Mouse (Mus musculus): ENCODE data around the gene Klhl21. TPM values are rescaled to one million over a fixed set of nuclear protein-coding genes. Genes with fewer than 3 reads are reported as not detected.

Gene Klhl21
- polyA plus RNA-seq, 1 experiment from 2014 or later: 10.9 TPM

DNA sequence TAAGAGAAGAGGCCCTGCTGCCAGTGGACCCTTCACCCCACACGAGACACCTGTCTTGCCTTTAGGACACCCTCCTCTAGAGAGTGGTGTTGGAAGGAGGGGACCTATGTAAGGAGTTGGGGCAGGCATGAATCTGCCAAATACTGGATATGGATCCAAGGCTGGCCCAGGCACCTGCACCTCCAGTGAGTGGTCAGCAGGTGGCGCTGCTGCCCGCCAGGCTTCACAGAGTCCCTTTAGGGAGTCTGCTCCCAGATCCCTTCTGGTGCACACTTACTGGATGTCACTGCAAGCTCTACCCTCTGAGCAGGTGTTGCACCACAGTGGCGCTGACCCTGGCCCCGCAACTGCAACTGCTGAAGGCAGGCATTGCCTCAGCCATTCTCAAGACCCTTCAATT is 27.2 kb upstream of the Klhl21 start:
- ATAC-seq (ENCODE audit: low read depth): peak; percentile 61
- no peaks in the 10 kb centered on the region for H3K27me3 ChIP-seq (ENCODE audit: control insufficient read depth, insufficient read depth, low read depth, low read length)
- 7% methylated on average over 5 of the region's 5 CpGs for WGBS
- no peak overlapping the region for H3K27ac ChIP-seq (ENCODE audit: low read length)
- H3K9me3 ChIP-seq (ENCODE audit: control insufficient read depth, low read length): no peaks in the 10 kb centered on the region
- H3K4me1 ChIP-seq (replicated peaks; ENCODE audit: control insufficient read depth, insufficient read depth, low read length): no peaks in the 10 kb centered on the region; the same call in 1 of the 2 replicates
- no peak overlapping the region for H3K9ac ChIP-seq (ENCODE audit: low read length)
- no peak overlapping the region for H3K4me3 ChIP-seq (ENCODE audit: low read length)
- no peak overlapping the region for H3K4me2 ChIP-seq (ENCODE audit: low read depth, low read length)
- peaks cover 21% of the 10 kb centered on the region for H3K36me3 ChIP-seq (ENCODE audit: control insufficient read depth, insufficient read depth, low read length)

- no peak for ATAC-seq (ENCODE audit: low read depth)
- Histone ChIP-seq H3K4me3 (ENCODE audit: low read length) (no peak overlapping the region), H3K9me3 (ENCODE audit: control insufficient read depth, low read length) (no peaks in the 10 kb centered on the region), H3K4me2 (ENCODE audit: low read depth, low read length) (no peak overlapping the region), H3K4me1 (replicated peaks; ENCODE audit: control insufficient read depth, insufficient read depth, low read length) (peaks cover 9% of the 10 kb centered on the region), H3K27ac (ENCODE audit: low read length) (no peak overlapping the region), H3K36me3 (ENCODE audit: control insufficient read depth, insufficient read depth, low read length) (peaks cover 15% of the 10 kb centered on the region; the same call in 1 of the 2 replicates), H3K9ac (ENCODE audit: low read length) (no peak overlapping the region), H3K27me3 (ENCODE audit: control insufficient read depth, insufficient read depth, low read depth, low read length) (no peaks in the 10 kb centered on the region)
- WGBS: 63% methylated on average over 17 of the region's 17 CpGs
These were observed 25.6 kb upstream of the Klhl21 start for GRCm38 (mm10) chr4:151983043-151983442.

DNA sequence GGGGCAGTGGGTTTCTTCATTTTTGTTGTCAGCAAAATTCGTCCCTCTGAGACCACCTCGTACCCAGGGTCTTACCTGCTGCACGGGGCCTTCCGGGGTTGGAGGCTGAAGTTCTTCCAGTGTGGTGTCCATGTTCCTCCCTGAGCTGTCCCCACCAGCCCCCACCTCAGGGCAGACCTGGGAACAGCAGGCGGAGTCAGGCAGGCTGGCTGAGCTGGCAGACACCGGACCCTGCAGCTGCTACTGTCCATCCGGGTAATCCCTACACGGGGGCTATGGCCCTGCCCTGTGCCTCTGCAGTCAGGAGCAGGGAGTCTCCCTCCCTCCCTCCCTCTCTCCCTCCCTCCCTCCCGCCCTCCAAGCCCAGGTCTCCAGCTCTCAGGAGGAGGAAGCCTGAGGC is 25.0 kb upstream of the Klhl21 start:
- H3K9me3 ChIP-seq (ENCODE audit: control insufficient read depth, low read length): no peaks in the 10 kb centered on the region
- H3K27ac ChIP-seq (ENCODE audit: low read length): no peak overlapping the region
- no peak overlapping the region for H3K9ac ChIP-seq (ENCODE audit: low read length)
- H3K27me3 ChIP-seq (ENCODE audit: control insufficient read depth, insufficient read depth, low read depth, low read length): no peaks in the 10 kb centered on the region
- peaks cover 9% of the 10 kb centered on the region for H3K4me1 ChIP-seq (replicated peaks; ENCODE audit: control insufficient read depth, insufficient read depth, low read length)
- H3K4me2 ChIP-seq (ENCODE audit: low read depth, low read length): no peak overlapping the region
- WGBS: 41% methylated on average over 9 of the region's 9 CpGs
- no peak overlapping the region for H3K4me3 ChIP-seq (ENCODE audit: low read length)
- peaks cover 15% of the 10 kb centered on the region; the same call in 1 of the 2 replicates for H3K36me3 ChIP-seq (ENCODE audit: control insufficient read depth, insufficient read depth, low read length)
- no peak for ATAC-seq (ENCODE audit: low read depth)

DNA sequence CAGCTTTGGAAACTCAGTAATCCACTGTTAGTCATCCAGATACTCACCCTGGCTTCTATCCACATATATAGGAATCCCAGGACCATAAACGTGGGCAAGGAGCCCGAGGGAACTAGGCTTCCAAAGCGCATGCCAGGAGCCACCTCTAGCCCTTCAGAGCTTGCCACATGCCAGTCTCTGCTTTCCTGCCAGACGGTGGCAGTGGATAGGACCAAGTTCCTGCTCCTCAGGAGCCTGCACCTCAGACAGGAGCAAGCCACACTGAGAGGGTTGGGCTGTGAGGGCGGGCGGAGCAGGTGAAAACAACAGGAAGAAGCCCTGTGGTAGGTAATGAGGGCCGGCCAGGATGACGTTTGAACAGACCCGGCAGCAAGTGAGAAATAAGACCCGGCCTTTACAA is 22.7 kb upstream of the Klhl21 start:
- no peak overlapping the region for H3K4me3 ChIP-seq (ENCODE audit: low read length)
- 28% methylated on average over 10 of the region's 10 CpGs for WGBS
- no peak overlapping the region for H3K9ac ChIP-seq (ENCODE audit: low read length)
- H3K27ac ChIP-seq (ENCODE audit: low read length): no peak overlapping the region
- no peak overlapping the region for H3K4me2 ChIP-seq (ENCODE audit: low read depth, low read length)
- H3K27me3 ChIP-seq (ENCODE audit: control insufficient read depth, insufficient read depth, low read depth, low read length): no peaks in the 10 kb centered on the region
- H3K36me3 ChIP-seq (ENCODE audit: control insufficient read depth, insufficient read depth, low read length): peaks cover 18% of the 10 kb centered on the region
- no peaks in the 10 kb centered on the region for H3K9me3 ChIP-seq (ENCODE audit: control insufficient read depth, low read length)
- peaks cover 13% of the 10 kb centered on the region for H3K4me1 ChIP-seq (replicated peaks; ENCODE audit: control insufficient read depth, insufficient read depth, low read length)
- ATAC-seq (ENCODE audit: low read depth): no peak

- no peak overlapping the region for H3K4me3 ChIP-seq (ENCODE audit: low read length)
- peaks cover 25% of the 10 kb centered on the region for H3K36me3 ChIP-seq (ENCODE audit: control insufficient read depth, insufficient read depth, low read length)
- no peak overlapping the region for H3K4me2 ChIP-seq (ENCODE audit: low read depth, low read length)
- H3K4me1 ChIP-seq (replicated peaks; ENCODE audit: control insufficient read depth, insufficient read depth, low read length): peaks cover 13% of the 10 kb centered on the region
- 65% methylated on average over 8 of the region's 8 CpGs for WGBS
- no peaks in the 10 kb centered on the region for H3K27me3 ChIP-seq (ENCODE audit: control insufficient read depth, insufficient read depth, low read depth, low read length)
- H3K9ac ChIP-seq (ENCODE audit: low read length): peak overlapping the region; percentile 22; the same call in 1 of the 2 replicates
- H3K9me3 ChIP-seq (ENCODE audit: control insufficient read depth, low read length): no peaks in the 10 kb centered on the region
- H3K27ac ChIP-seq (ENCODE audit: low read length): no peak overlapping the region
- no peak for ATAC-seq (ENCODE audit: low read depth)
These were observed 22.0 kb upstream of the Klhl21 start for GRCm38 (mm10) chr4:151986650-151987049.

DNA sequence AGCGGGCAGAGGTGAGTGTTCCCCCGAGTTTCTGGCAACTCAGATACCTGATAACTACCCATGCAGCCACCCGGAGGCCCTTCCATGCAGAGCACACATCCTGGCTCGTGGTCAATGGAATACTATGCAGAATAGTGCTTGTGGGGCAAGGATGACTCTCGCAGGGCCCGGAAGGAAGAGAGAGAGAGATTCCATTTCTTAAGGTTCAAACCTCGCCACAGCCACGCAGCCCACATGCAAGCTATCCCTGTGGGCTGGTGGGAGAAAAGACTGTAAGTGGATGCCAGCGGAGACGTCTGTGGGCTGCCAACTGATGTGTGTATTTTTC is 20.6 kb upstream of the Klhl21 start:
- H3K4me2 ChIP-seq (ENCODE audit: low read depth, low read length): peak overlapping the region; percentile 86
- ATAC-seq (ENCODE audit: low read depth): no peak
- peak overlapping the region; percentile 94 for H3K9ac ChIP-seq (ENCODE audit: low read length)
- no peaks in the 10 kb centered on the region for H3K27me3 ChIP-seq (ENCODE audit: control insufficient read depth, insufficient read depth, low read depth, low read length)
- 18% methylated on average over 10 of the region's 10 CpGs for WGBS
- no peaks in the 10 kb centered on the region for H3K9me3 ChIP-seq (ENCODE audit: control insufficient read depth, low read length)
- peaks cover 31% of the 10 kb centered on the region for H3K36me3 ChIP-seq (ENCODE audit: control insufficient read depth, insufficient read depth, low read length)
- H3K27ac ChIP-seq (ENCODE audit: low read length): peak overlapping the region; percentile 81
- H3K4me3 ChIP-seq (ENCODE audit: low read length): peak overlapping the region; percentile 92
- peaks cover 15% of the 10 kb centered on the region for H3K4me1 ChIP-seq (replicated peaks; ENCODE audit: control insufficient read depth, insufficient read depth, low read length)

- Histone ChIP-seq H3K27ac (ENCODE audit: low read length) (peak within 1 kb of the TSS; percentile 81), H3K9me3 (ENCODE audit: control insufficient read depth, low read length) (no peaks in the 10 kb centered on the region), H3K4me3 (ENCODE audit: low read length) (peak within 1 kb of the TSS; percentile 92), H3K36me3 (ENCODE audit: control insufficient read depth, insufficient read depth, low read length) (peaks cover 27% of the 10 kb centered on the region), H3K4me1 (replicated peaks; ENCODE audit: control insufficient read depth, insufficient read depth, low read length) (peaks cover 19% of the 10 kb centered on the region), H3K4me2 (ENCODE audit: low read depth, low read length) (peak within 1 kb of the TSS; percentile 86), H3K27me3 (ENCODE audit: control insufficient read depth, insufficient read depth, low read depth, low read length) (no peaks in the 10 kb centered on the region), H3K9ac (ENCODE audit: low read length) (peak within 1 kb of the TSS; percentile 94)
- ATAC-seq (ENCODE audit: low read depth): peak; percentile 77
- under 1% methylated on average over 45 of the region's 54 CpGs for WGBS
These were observed 20.1 kb upstream of the Klhl21 start, which contains the start of gene Thap3 for GRCm38 (mm10) chr4:151988342-151989109. TSS of gene Thap3 (minus strand) at chr4:151988997.

- 29% methylated on average over 6 of the region's 6 CpGs for WGBS
- Histone ChIP-seq H3K36me3 (ENCODE audit: control insufficient read depth, insufficient read depth, low read length) (peaks cover 27% of the 10 kb centered on the region), H3K9ac (ENCODE audit: low read length) (peak overlapping the region; percentile 94), H3K4me2 (ENCODE audit: low read depth, low read length) (peak overlapping the region; percentile 86), H3K4me3 (ENCODE audit: low read length) (peak overlapping the region; percentile 92), H3K27ac (ENCODE audit: low read length) (peak overlapping the region; percentile 81), H3K27me3 (ENCODE audit: control insufficient read depth, insufficient read depth, low read depth, low read length) (no peaks in the 10 kb centered on the region), H3K9me3 (ENCODE audit: control insufficient read depth, low read length) (no peaks in the 10 kb centered on the region), H3K4me1 (replicated peaks; ENCODE audit: control insufficient read depth, insufficient read depth, low read length) (peaks cover 24% of the 10 kb centered on the region)
- ATAC-seq (ENCODE audit: low read depth): peak; percentile 9; the same call in 1 of the 2 replicates
These were observed 19.5 kb upstream of the Klhl21 start for GRCm38 (mm10) chr4:151989110-151989488.

DNA sequence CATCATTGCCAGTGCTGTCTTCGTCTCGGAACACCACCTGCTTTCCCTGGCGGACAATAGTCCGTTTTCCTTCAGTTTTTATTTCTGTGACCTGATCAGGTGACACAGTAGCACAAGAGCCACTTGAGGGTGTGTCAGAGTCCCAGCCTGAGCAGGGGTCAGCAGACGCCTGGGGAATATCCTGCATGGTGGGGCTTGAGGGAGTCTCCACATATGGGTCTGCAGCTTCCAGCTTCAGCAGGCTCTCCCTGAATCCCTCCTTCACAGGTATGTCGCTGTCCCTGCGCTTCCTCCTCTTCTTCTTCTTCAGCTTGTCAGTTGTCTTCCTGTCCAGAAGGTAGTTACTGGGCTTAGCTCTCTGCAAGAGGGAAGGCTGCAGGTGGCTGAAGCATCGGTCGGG is 16.5 kb upstream of the Klhl21 start:
- 87% methylated on average over 9 of the region's 9 CpGs for WGBS
- H3K27me3 ChIP-seq (ENCODE audit: control insufficient read depth, insufficient read depth, low read depth, low read length): no peaks in the 10 kb centered on the region
- no peak for ATAC-seq (ENCODE audit: low read depth)
- no peak overlapping the region for H3K9ac ChIP-seq (ENCODE audit: low read length)
- peaks cover 24% of the 10 kb centered on the region for H3K4me1 ChIP-seq (replicated peaks; ENCODE audit: control insufficient read depth, insufficient read depth, low read length)
- H3K4me2 ChIP-seq (ENCODE audit: low read depth, low read length): no peak overlapping the region
- H3K36me3 ChIP-seq (ENCODE audit: control insufficient read depth, insufficient read depth, low read length): peaks cover 25% of the 10 kb centered on the region
- H3K4me3 ChIP-seq (ENCODE audit: low read length): no peak overlapping the region
- no peaks in the 10 kb centered on the region for H3K9me3 ChIP-seq (ENCODE audit: control insufficient read depth, low read length)
- H3K27ac ChIP-seq (ENCODE audit: low read length): no peak overlapping the region

Measured in lung, embryonic 16.5 days (tissue).